Mouse (Mus musculus) spleen, adult 2 months (tissue): Measurements from ENCODE around the gene Tcf7. TPM values are rescaled to one million over a fixed set of nuclear protein-coding genes. Genes with fewer than 3 reads are reported as not detected.

Experiments used
- DNase-seq, 2 experiments: peaks; one replicate each; pipeline versions ENCODE4 v3.0.0 to v3.0.0-alpha.2; 2012 to 2021; ENCODE audit warnings: low spot score in 2 of 2, low read depth in 1 of 2
- H3K27ac ChIP-seq: fragments of 200-500 bp; 2 replicates; pipeline ENCODE4 v1.5.1; 2012; ENCODE audit warnings: low read length, inconsistent platforms; ENCODE audit not compliant: insufficient read depth
- H3K27me3 ChIP-seq: fragments of 200-500 bp; 2 replicates; pipeline ENCODE4 v1.6.1; 2012; ENCODE audit warnings: mild to moderate bottlenecking, moderate library complexity, low read length, inconsistent platforms; ENCODE audit not compliant: control insufficient read depth, insufficient read depth
- H3K36me3 ChIP-seq: fragments of 200-500 bp; 2 replicates; pipeline ENCODE4 v1.6.1; 2012; ENCODE audit warnings: mild to moderate bottlenecking, low read length, inconsistent platforms; ENCODE audit not compliant: control insufficient read depth, insufficient read depth
- H3K4me1 ChIP-seq: fragments of 200-500 bp; 2 replicates; pipeline ENCODE4 v1.6.1; 2011; ENCODE audit warnings: inconsistent platforms; ENCODE audit not compliant: control insufficient read depth, insufficient read depth, insufficient read length
- H3K4me3 ChIP-seq: fragments of 200-500 bp; 2 replicates; pipeline ENCODE4 v1.5.1; 2011; ENCODE audit warnings: mild to moderate bottlenecking, inconsistent platforms; ENCODE audit not compliant: insufficient read depth, insufficient read length; ENCODE audit errors: extremely low read depth
- CTCF ChIP-seq: fragments of 200-500 bp; IDR thresholded peaks from 2 replicates; pipeline ENCODE4 v1.5.1; 2011; ENCODE audit warnings: mild to moderate bottlenecking, inconsistent platforms; ENCODE audit not compliant: insufficient read depth, insufficient read length, insufficient replicate concordance; ENCODE audit errors: extremely low read depth
- POLR2A ChIP-seq: fragments of 200-500 bp; IDR thresholded peaks from 2 replicates; pipeline ENCODE4 v1.6.1; 2011; ENCODE audit warnings: low read depth, low read length, inconsistent platforms
- WGBS: fragments of 180-500 bp; shearing (Covaris S2); methylation state at CpG from one replicate; pipeline ENCODE4 v1.1.7; 2018; 5-methylcytosine and 5-hydroxymethylcytosine counted together
- polyA plus RNA-seq: library from polyadenylated mRNA; depleted of rRNA; stranded (reverse); fragments of >200 nt; gene quantifications from 2 replicates; pipeline ENCODE4 v1.2.3, GENCODE M21; 2012

The Tcf7 gene
- polyA plus RNA-seq, 1 experiment, result 139 TPM

DNA sequence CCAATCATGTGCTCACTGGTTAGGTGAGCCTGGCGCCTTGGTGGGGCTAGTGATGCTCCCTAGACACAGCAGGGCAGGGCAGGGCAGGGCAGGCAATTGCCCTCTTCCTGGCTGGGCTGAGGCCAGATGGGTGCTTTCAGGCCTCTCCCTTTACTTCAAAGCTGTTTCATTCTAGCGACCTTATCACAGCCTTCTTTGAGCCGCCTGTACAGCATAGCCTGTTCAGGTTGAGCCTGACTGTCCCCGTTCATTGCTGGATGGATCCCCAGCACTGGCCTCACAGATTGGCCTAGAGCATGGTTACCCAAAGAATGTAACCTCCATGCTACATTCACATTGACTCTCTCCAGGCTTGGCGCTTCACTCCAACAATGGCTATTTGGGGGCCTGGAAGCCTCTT, 52.1 kb downstream of the Tcf7 start:
- no peak for DNase-seq
- TF ChIP-seq CTCF (no peak), POLR2A (no peak)
- 78% methylated on average over 5 of the region's 5 CpGs for WGBS
- H3K4me1 ChIP-seq, result no peaks in the 10 kb centered on the region; the same call in 1 of the 2 replicates
- no peaks in the 10 kb centered on the region for H3K27me3 ChIP-seq
- H3K36me3 ChIP-seq, result no peaks in the 10 kb centered on the region
- H3K4me3 ChIP-seq, result no peak overlapping the region
- no peak overlapping the region for H3K27ac ChIP-seq

DNA sequence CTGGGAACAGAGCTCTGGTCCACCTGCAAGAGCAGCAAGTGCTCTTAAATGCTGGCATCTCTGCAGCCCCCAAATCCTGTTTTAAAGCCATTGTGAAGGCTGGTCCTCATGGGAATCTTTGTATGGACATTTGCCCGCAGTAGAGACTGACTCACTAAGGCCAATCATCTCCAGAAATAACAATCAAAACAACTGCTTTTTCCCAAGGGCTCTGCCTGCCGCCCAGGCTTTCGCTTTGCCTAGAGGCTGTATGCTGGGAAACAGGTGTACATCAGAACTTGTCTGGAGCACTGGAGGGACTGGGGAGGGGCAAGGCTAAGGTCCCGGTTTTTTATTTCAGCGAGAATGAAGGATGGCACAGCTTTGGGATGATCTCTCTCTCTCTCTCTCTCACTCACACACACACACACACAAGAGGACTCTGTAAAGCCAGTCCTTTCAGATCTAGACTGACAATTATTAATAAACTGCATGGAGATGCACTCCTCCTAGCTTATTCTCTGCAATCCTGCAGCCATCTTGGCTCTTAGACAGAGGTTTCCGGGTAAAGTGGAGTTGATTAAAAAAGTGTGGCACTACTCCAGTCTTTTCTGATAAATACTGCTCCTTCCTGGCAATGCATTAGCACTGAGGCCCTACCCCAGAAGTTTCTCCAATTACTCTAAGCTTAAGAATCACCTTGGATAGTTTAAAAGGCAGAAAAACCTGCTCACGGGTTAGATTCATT, 53.9 kb downstream of the Tcf7 start:
- 88% methylated on average over 7 of the region's 7 CpGs for WGBS
- H3K27me3 ChIP-seq, result no peaks in the 10 kb centered on the region
- no peaks in the 10 kb centered on the region for H3K36me3 ChIP-seq
- no peak overlapping the region for H3K4me3 ChIP-seq
- no peak for TF ChIP-seq CTCF
- no peak for TF ChIP-seq POLR2A
- H3K27ac ChIP-seq, result no peak overlapping the region
- DNase-seq, result no peak
- H3K4me1 ChIP-seq, result no peaks in the 10 kb centered on the region; the same call in 1 of the 2 replicates

DNA sequence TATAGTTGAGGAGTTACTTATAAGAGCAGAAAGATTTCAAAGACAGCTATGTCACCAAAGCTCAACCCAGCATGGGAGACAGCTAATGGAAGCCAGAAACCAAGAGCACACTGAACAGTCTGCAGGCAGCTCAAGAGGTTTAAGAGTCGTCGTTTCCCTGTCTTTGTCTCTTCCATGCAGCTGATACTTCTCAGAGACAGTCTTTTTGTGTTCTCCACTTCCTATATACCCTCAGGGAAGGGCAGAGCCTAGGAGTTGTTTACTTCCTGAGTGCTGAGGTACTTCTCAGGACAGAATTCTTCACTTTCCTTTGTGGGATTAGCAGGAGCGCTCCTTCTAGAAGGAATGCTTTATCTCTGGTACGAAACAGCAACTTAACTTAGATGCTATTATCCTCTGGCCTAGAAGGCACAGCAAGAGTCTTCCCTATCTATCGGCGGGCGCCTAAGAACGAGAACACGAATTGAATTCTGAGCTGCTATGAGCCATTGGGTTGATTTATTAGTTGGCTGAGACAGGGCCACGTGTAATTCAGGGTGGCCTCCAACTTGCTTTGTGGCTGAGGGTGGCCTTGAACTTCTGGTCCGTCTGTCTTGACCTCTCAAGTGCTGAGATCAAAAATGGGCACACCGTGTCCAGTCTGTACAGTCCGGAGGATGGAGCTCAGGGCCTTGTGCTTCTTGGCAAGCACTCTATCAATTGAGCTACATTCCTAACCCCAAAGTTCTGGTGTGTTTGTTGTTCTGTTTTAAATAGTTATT, 55.2 kb downstream of the Tcf7 start:
- TF ChIP-seq POLR2A, result no peak
- TF ChIP-seq CTCF, result no peak
- WGBS, result 84% methylated on average over 13 of the region's 13 CpGs
- Histone ChIP-seq H3K27me3 (no peaks in the 10 kb centered on the region), H3K4me3 (no peak overlapping the region), H3K27ac (no peak overlapping the region), H3K36me3 (no peaks in the 10 kb centered on the region), H3K4me1 (no peaks in the 10 kb centered on the region; the same call in 1 of the 2 replicates)
- no peak for DNase-seq

DNA sequence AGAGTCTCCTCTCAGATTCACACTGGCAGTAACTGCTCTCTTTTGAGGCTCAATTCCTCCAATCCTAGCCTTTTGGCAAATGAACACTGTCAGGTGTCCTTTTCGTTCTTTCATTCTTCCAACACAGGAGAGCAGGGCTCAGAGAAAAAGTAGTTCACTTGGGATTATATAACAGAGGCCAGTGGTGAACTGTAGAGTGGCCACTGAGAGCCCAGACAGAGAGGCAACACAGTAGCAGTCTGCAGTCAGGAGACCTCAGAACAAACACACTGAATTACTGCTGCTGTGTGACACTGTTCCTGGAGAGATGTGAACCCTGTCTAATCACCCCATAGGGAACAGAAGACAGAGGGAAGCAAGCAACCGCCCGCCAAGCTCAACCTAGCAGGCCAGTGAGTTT, 55.8 kb downstream of the Tcf7 start:
- DNase-seq, result no peak

DNA sequence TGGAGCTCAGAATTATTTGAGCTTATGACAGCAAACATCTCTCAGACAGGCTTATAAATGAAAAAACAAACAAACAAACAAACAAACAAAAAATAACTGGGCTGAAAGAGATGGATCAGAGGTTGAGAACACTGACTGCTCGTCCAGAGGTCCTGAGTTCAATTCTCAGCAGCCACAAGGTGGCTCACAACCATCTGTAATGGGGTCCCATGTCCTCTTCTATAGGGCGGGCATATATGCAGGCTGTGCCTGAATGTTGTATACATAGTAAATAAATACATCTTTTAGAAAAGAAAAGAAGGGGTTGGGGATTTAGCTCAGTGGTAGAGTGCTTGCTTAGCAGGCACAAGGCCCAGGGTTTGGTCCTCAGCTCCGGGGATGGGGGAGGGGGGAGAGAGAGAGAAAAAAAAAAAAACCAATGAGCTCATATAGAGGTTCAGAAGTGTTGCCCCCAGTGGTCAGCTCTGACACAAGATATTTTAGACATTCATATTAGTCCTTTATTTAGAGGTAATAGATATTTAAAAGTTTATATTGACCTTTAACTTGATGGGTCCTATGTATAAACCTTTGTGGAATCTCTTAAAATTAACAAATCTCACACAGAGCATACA, 56.7 kb downstream of the Tcf7 start:
- H3K4me3 ChIP-seq, result no peak overlapping the region
- no peak overlapping the region for H3K27ac ChIP-seq
- H3K27me3 ChIP-seq, result no peaks in the 10 kb centered on the region
- H3K36me3 ChIP-seq, result no peaks in the 10 kb centered on the region
- no peak for TF ChIP-seq CTCF
- TF ChIP-seq POLR2A, result no peak
- H3K4me1 ChIP-seq, result no peaks in the 10 kb centered on the region; the same call in 1 of the 2 replicates
- 71% methylated on average over 3 of the region's 3 CpGs for WGBS
- no peak for DNase-seq

More for the DNA sequence above, 55.8 kb downstream of the Tcf7 start:
- no peaks in the 10 kb centered on the region for H3K27me3 ChIP-seq
- no peaks in the 10 kb centered on the region; the same call in 1 of the 2 replicates for H3K4me1 ChIP-seq
- WGBS, result 87% methylated on average over 3 of the region's 3 CpGs
- H3K36me3 ChIP-seq, result no peaks in the 10 kb centered on the region
- H3K27ac ChIP-seq, result no peak overlapping the region
- TF ChIP-seq POLR2A, result no peak
- TF ChIP-seq CTCF, result no peak
- H3K4me3 ChIP-seq, result no peak overlapping the region

DNA sequence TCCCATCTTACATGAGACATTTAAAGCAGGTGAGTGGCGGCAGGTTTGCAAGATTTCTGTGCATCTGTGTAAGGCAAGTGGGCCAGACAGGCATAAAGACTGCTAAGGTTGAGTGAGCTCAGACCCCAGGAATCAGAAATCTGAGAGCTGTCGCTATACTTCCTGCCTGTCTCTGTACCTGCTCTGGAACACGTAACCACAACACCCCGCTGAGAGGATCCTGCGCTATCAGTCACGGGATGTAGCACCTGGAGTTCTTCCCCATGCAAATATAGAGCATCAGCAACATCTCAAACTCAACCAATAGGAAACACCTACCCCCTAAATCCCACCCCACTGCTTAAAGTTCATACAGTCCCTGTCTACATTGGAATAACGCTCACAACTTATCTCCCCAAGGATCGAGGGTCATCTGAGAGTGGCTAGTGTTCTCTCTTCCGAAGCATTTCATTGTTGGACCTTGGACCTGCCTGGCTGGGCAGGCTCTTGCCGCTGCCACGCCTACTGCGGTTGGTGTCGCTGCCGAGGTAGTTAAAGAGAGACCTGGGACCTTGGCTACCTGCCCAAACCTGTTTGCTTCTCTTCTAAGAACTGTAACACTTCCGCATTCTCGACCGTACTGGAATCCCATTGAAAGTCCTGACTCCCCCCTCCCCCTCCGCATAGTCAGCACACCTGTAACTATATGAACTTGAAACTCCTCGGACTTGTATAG, 58.7 kb downstream of the Tcf7 start:
- H3K4me1 ChIP-seq, result no peaks in the 10 kb centered on the region; the same call in 1 of the 2 replicates
- H3K36me3 ChIP-seq, result no peaks in the 10 kb centered on the region
- peak overlapping the region; percentile 25; the same call in 1 of the 2 replicates for H3K4me3 ChIP-seq
- 5% methylated on average over 19 of the region's 19 CpGs for WGBS
- no peaks in the 10 kb centered on the region for H3K27me3 ChIP-seq
- H3K27ac ChIP-seq, result no peak overlapping the region
- DNase-seq, result peak; percentile 65 to 72
- no peak for TF ChIP-seq POLR2A
- no peak for TF ChIP-seq CTCF
